Mouse (Mus musculus): Measurements from ENCODE around the gene Cntln. TPM values are rescaled to one million over a fixed set of nuclear protein-coding genes. Genes with fewer than 3 reads are reported as not detected.

Cntln gene
- 0.55 TPM for total RNA-seq (2023)

DNA sequence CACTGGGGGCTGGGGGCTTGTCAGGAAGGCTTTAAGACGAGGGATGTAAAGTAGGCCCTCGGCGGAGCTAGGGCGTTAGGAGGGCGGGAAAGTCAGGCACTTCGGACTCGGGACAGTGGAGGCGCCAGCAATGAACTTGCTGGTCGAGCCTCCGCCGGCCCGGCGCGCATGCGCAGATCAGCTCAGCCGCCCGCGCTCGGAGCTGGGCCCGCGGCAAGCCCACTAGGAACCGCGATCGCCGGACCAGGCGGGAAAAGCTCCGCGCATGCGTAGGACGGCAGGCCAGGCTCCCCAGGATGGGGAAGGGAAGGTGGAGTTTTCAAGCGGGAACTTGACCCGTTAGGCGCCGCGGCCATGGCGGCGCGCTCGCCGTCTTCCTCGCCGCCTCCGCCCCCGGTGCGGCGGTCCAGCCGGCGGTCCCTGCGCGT is at the start of gene Cntln:
Cntln (plus strand) TSS at position 199 of the 428 bp plus-strand sequence.

Other genes starting within 250 kb of the Cntln start
- not detected for gene Bnc2, start 209.0 kb upstream of the Cntln start, total RNA-seq (2023)

Measured in CD8-positive naive resting alpha-beta T cell, adult 57 days (primary cell).